Mouse (Mus musculus) hindbrain, embryonic 15.5 days (tissue): ENCODE measurements around the gene Pcbd2. TPM values are rescaled to one million over a fixed set of nuclear protein-coding genes. Genes with fewer than 3 reads are reported as not detected.

Experiments used
- ATAC-seq: fragments of 200-750 bp; cut with Nextera tagmentation; 2 replicates; pipeline ENCODE4 v1.8.0; 2017; ENCODE audit warnings: low read depth, moderate number of reproducible peaks, moderate TSS enrichment; ENCODE audit not compliant: low FRiP score
- H3K27ac ChIP-seq: fragments of 300-500 bp; sonication (generic); replicated peaks from 2 replicates; pipeline ENCODE4 v1.5.1; 2015; ENCODE audit warnings: mild to moderate bottlenecking, inconsistent platforms
- H3K27me3 ChIP-seq: fragments of 300-500 bp; sonication (generic); 2 replicates; pipeline ENCODE4 v1.6.1; 2015; ENCODE audit warnings: control low read depth, inconsistent platforms
- H3K36me3 ChIP-seq: fragments of 300-500 bp; sonication (generic); 2 replicates; pipeline ENCODE4 v1.6.1; 2015; ENCODE audit warnings: control low read depth, inconsistent platforms
- H3K4me1 ChIP-seq: fragments of 300-500 bp; sonication (generic); replicated peaks from 2 replicates; pipeline ENCODE4 v1.6.1; 2015; ENCODE audit warnings: control low read depth, inconsistent platforms
- H3K4me2 ChIP-seq: fragments of 300-500 bp; sonication (generic); 2 replicates; pipeline ENCODE4 v1.6.1; 2015; ENCODE audit warnings: moderate library complexity, mild to moderate bottlenecking, inconsistent platforms
- H3K4me3 ChIP-seq: fragments of 300-500 bp; sonication (generic); 2 replicates; pipeline ENCODE4 v1.5.1; 2015; ENCODE audit warnings: mild to moderate bottlenecking, inconsistent platforms
- H3K9ac ChIP-seq: fragments of 300-500 bp; sonication (generic); 2 replicates; pipeline ENCODE4 v1.6.1; 2015; ENCODE audit warnings: inconsistent platforms
- H3K9me3 ChIP-seq: fragments of 300-500 bp; sonication (generic); 2 replicates; pipeline ENCODE4 v1.6.1; 2016; ENCODE audit warnings: control low read depth, inconsistent platforms
- WGBS: fragments of 180-500 bp; shearing (Covaris S2); methylation state at CpG from one replicate; pipeline ENCODE4 v1.1.7; 2015; 5-methylcytosine and 5-hydroxymethylcytosine counted together
- polyA plus RNA-seq: library from polyadenylated mRNA; unstranded; fragments of >200 nt; fragmentation: Nextera tagmentation; extraction: Ambion mirVana; gene quantifications from 2 replicates; pipeline ENCODE4 v1.2.1, GENCODE M21; 2015

Pcbd2 gene
- polyA plus RNA-seq, 1 experiment from 2014 or later: 22.5 TPM

DNA sequence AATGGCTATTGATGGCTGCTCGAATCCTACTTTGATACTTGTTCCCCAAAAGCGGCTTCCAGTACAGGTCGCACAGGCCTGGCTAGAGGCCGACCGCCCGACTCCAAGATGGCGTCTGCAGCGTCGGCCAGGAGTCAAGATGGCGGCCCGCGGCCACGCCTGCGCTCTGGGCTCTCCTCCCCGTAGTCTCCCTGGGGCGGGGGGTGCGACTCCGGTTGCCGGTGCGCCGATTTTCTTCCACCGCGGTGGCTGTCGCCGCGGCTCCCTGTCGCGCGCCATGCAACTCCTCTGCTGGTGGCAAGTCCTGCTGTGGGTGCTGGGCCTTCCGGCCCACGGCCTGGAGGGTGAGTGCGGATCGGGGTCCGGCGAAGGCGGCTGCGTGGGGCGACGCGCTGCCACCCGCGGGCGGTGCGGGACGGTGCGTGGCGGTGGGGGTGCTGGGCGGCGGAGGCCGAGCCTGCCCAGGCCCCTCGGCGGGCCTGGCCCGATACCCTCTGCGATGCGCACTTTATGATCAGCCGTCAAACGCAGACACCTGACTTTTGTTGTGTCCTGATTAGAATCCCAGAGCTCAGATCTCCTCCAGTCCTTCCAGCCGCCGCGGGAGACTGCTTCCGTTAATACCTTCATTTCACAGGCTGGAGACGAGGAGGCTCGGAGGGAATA is 12.5 kb upstream of the Pcbd2 start, which contains the start of gene Txndc15:
Gene Txndc15, plus strand, starts transcription at position 150 of the 666 bp plus-strand sequence.
- Histone ChIP-seq H3K4me3 (peak within 1 kb of the TSS; percentile 75), H3K9me3 (no peaks in the 10 kb centered on the region), H3K27ac (peak within 1 kb of the TSS; percentile 97), H3K36me3 (peaks cover 8% of the 10 kb centered on the region), H3K4me2 (peak within 1 kb of the TSS; percentile 70), H3K9ac (peak within 1 kb of the TSS; percentile 89), H3K27me3 (no peaks in the 10 kb centered on the region), H3K4me1 (peaks cover 32% of the 10 kb centered on the region)
- WGBS: under 1% methylated on average over 63 of the region's 63 CpGs
- peak; percentile 94 for ATAC-seq

DNA sequence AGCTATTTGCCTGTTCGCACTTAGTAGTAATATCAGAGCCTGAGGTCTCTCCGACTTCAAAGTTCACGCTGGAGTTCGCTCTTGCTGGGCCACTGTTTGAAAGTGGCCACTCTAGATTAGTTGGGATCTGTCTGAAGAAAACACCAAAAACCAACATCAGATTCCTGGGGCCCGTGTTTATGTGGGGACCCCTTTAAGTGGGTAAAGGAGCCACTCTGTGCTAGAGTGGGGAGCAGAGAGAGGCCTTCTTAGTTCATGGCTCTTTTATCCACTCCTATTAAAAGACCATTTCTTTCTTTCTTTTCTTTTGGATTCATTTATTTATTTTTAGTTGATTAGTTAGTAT is 12.0 kb upstream of the Pcbd2 start:
- H3K36me3 ChIP-seq: peaks cover 8% of the 10 kb centered on the region
- peaks cover 32% of the 10 kb centered on the region for H3K4me1 ChIP-seq

DNA sequence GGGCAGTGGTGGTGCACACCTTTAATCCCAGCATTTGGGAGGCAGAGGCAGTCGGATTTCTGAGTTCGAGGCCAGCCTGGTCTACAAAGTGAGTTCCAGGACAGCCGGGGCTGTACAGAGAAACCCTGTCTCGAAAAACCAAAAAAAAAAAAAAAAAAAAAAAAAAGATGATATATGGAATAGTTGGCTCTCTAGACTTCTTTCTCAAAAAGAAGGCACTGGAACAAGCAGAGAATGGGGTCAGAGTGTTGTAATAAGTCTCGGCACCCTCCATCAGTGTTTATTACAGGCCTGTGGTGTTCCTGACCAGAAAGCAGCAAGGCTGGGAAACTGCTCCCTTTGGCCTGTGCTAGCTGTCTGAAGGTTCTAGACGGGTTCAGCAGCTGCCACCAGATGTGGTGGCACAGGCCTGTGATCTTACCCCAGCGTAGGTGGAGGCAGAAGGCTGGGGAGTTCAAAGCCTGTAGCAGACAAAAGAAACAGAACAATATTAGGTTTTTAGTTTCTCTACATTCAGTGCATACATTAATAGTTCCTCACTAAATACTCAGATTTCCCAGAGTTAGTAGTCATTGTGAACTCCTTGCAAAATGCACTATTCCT is 11.2 kb upstream of the Pcbd2 start:
- no peaks in the 10 kb centered on the region for H3K27me3 ChIP-seq
- H3K4me2 ChIP-seq: peak overlapping the region; percentile 70
- no peak overlapping the region for H3K9ac ChIP-seq
- H3K4me3 ChIP-seq: no peak overlapping the region; the same call in 1 of the 2 replicates
- peaks cover 32% of the 10 kb centered on the region for H3K4me1 ChIP-seq
- peaks cover 14% of the 10 kb centered on the region for H3K36me3 ChIP-seq
- no peak for ATAC-seq
- no peaks in the 10 kb centered on the region for H3K9me3 ChIP-seq
- no peak overlapping the region for H3K27ac ChIP-seq
- WGBS: 85% methylated on average over 7 of the region's 7 CpGs

More for the DNA sequence above, 12.0 kb upstream of the Pcbd2 start:
- no peak for ATAC-seq
- Histone ChIP-seq H3K9ac (peak overlapping the region; percentile 89), H3K4me3 (peak overlapping the region; percentile 75), H3K27ac (peak overlapping the region; percentile 97), H3K4me2 (peak overlapping the region; percentile 70), H3K9me3 (no peaks in the 10 kb centered on the region), H3K27me3 (no peaks in the 10 kb centered on the region)
- WGBS: 9% methylated on average over 5 of the region's 5 CpGs

- H3K9me3 ChIP-seq: no peaks in the 10 kb centered on the region
- peaks cover 18% of the 10 kb centered on the region for H3K4me1 ChIP-seq
- WGBS: 59% methylated on average over 8 of the region's 8 CpGs
- H3K27ac ChIP-seq: no peak overlapping the region
- H3K36me3 ChIP-seq: peaks cover 43% of the 10 kb centered on the region
- ATAC-seq: peak; percentile 46; the same call in 1 of the 2 replicates
- no peak overlapping the region for H3K4me2 ChIP-seq
- no peak overlapping the region; the same call in 1 of the 2 replicates for H3K9ac ChIP-seq
- no peaks in the 10 kb centered on the region for H3K27me3 ChIP-seq
- no peak overlapping the region for H3K4me3 ChIP-seq
Measured at GRCm38 (mm10) chr13:55721516-55721915, 5.7 kb upstream of the Pcbd2 start.

DNA sequence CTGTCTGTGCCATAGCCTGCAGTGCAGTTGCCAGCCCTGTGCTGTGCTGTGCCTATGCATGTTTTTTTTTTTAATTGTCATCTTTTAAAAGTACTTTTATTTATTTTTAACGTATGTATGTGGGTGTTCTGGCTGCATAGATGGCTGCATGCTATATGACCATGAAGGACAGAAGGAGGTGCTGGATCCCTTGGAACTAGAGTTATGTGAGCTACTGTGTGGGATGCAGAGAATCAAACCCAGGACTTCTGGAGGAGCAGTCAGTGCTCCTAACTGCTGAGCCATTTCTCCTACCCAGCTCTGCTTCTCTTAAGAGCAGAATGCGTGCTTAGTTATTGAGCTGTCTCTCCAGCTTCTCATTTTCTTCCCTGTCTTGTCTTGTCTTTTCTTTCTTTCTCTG is 5.2 kb upstream of the Pcbd2 start:
- Histone ChIP-seq H3K4me1 (peaks cover 15% of the 10 kb centered on the region), H3K9me3 (no peaks in the 10 kb centered on the region), H3K36me3 (peaks cover 43% of the 10 kb centered on the region), H3K27me3 (no peaks in the 10 kb centered on the region), H3K9ac (no peak overlapping the region; the same call in 1 of the 2 replicates), H3K4me2 (no peak overlapping the region), H3K4me3 (no peak overlapping the region), H3K27ac (no peak overlapping the region)
- WGBS: 86% methylated on average over 2 of the region's 2 CpGs
- no peak for ATAC-seq

GRCm38 (mm10) chr13:55726598-55727119 is 509 bp upstream of the Pcbd2 start:
- 4% methylated on average over 4 of the region's 4 CpGs for WGBS
- H3K9ac ChIP-seq: peak overlapping the region; percentile 70
- H3K4me3 ChIP-seq: peak overlapping the region; percentile 65
- peak overlapping the region; percentile 68 for H3K4me2 ChIP-seq
- H3K36me3 ChIP-seq: peaks cover 28% of the 10 kb centered on the region; the same call in 1 of the 2 replicates
- H3K4me1 ChIP-seq: peaks cover 10% of the 10 kb centered on the region
- no peak for ATAC-seq
- peak overlapping the region; percentile 97 for H3K27ac ChIP-seq
- H3K27me3 ChIP-seq: no peaks in the 10 kb centered on the region
- no peaks in the 10 kb centered on the region for H3K9me3 ChIP-seq

- peaks cover 24% of the 10 kb centered on the region; the same call in 1 of the 2 replicates for H3K36me3 ChIP-seq
- H3K4me2 ChIP-seq: peak overlapping the region; percentile 68
- peak overlapping the region; percentile 97 for H3K27ac ChIP-seq
- ATAC-seq: peak; percentile 68
- no peaks in the 10 kb centered on the region for H3K9me3 ChIP-seq
- 4% methylated on average over 19 of the region's 19 CpGs for WGBS
- H3K4me3 ChIP-seq: peak overlapping the region; percentile 65
- peaks cover 7% of the 10 kb centered on the region for H3K4me1 ChIP-seq
- no peaks in the 10 kb centered on the region for H3K27me3 ChIP-seq
- peak overlapping the region; percentile 70 for H3K9ac ChIP-seq
Measured at GRCm38 (mm10) chr13:55727839-55728238, 671 bp downstream of the Pcbd2 start.

DNA sequence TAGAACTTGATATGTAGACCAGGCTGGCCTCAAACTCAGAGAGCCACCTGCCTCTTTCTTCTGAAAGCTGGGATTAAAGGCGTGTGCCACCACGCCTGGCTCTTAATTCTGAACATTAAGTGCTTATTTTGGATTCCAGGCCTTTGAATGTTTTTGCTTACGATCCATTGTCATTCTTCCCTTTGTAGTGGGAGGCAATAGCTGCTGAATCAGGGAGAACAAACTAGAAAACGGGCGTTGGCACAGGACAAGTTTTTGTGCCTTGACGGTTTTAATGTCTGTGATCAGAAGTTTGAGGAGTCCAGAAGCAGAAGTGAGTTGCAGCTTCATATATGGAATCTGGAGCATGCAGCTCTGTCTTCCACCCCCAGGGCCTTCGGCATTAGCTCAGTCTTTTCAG is 3.5 kb downstream of the Pcbd2 start:
- peaks cover 7% of the 10 kb centered on the region for H3K4me1 ChIP-seq
- H3K36me3 ChIP-seq: 0 out of 2 replicates have a peak, but pooled peaks cover 1% of the 10 kb centered on the region
- no peak overlapping the region for H3K9ac ChIP-seq
- H3K9me3 ChIP-seq: no peaks in the 10 kb centered on the region
- WGBS: 87% methylated on average over 7 of the region's 7 CpGs
- H3K27ac ChIP-seq: no peak overlapping the region
- no peak overlapping the region for H3K4me3 ChIP-seq
- ATAC-seq: no peak
- H3K4me2 ChIP-seq: no peak overlapping the region
- no peaks in the 10 kb centered on the region for H3K27me3 ChIP-seq

- WGBS: 82% methylated on average over 2 of the region's 2 CpGs
- H3K27me3 ChIP-seq: no peaks in the 10 kb centered on the region
- H3K9ac ChIP-seq: no peak overlapping the region
- H3K9me3 ChIP-seq: no peaks in the 10 kb centered on the region
- peaks cover 5% of the 10 kb centered on the region for H3K4me1 ChIP-seq
- no peak overlapping the region for H3K4me3 ChIP-seq
- no peak overlapping the region for H3K4me2 ChIP-seq
- no peak overlapping the region for H3K27ac ChIP-seq
- no peaks in the 10 kb centered on the region for H3K36me3 ChIP-seq
- no peak for ATAC-seq
Measured at GRCm38 (mm10) chr13:55732121-55732520, 5.0 kb downstream of the Pcbd2 start.

- no peak for ATAC-seq
- Histone ChIP-seq H3K9me3 (no peaks in the 10 kb centered on the region), H3K27ac (no peak overlapping the region), H3K27me3 (no peaks in the 10 kb centered on the region), H3K4me2 (no peak overlapping the region), H3K36me3 (no peaks in the 10 kb centered on the region), H3K9ac (no peak overlapping the region), H3K4me1 (no peaks in the 10 kb centered on the region), H3K4me3 (no peak overlapping the region)
- WGBS: 87% methylated on average over 22 of the region's 22 CpGs
Measured at GRCm38 (mm10) chr13:55733628-55734502, 6.7 kb downstream of the Pcbd2 start.

- Histone ChIP-seq H3K4me3 (no peak overlapping the region), H3K27me3 (no peaks in the 10 kb centered on the region), H3K4me1 (no peaks in the 10 kb centered on the region), H3K27ac (no peak overlapping the region), H3K9me3 (no peaks in the 10 kb centered on the region), H3K9ac (no peak overlapping the region), H3K36me3 (no peaks in the 10 kb centered on the region), H3K4me2 (no peak overlapping the region)
- 93% methylated on average over 8 of the region's 8 CpGs for WGBS
- ATAC-seq: no peak
Measured at GRCm38 (mm10) chr13:55737885-55738284, 10.7 kb downstream of the Pcbd2 start.
